In genomic region chr11:120467051-120467735, GRCm38 (mm10) we compare ENCODE assay signal across 8 mouse cellular contexts. TPM values are rescaled to one million over a fixed set of nuclear protein-coding genes. Genes with fewer than 3 reads are reported as not detected.
DNase-seq lines count a peak whose midpoint lies in the region; ATAC-seq and TF ChIP-seq lines count a peak whose summit lies in the region.

Gene Arl16, minus strand, starts transcription at chr11:120467607.

- H3K9me3 ChIP-seq in embryonic facial prominence, embryonic 13.5 days = no peaks in the 10 kb centered on the region
- no peaks in the 10 kb centered on the region for H3K9me3 ChIP-seq in limb, embryonic 12.5 days
- no peaks in the 10 kb centered on the region for H3K9me3 ChIP-seq in midbrain, embryonic 15.5 days

- H3K4me2 ChIP-seq in embryonic facial prominence, embryonic 13.5 days = peak within 1 kb of the TSS; percentile 93
- H3K4me2 ChIP-seq in limb, embryonic 12.5 days = peak within 1 kb of the TSS; percentile 78
- peak within 1 kb of the TSS; percentile 85 for H3K4me2 ChIP-seq in midbrain, embryonic 15.5 days

- WGBS in embryonic facial prominence, embryonic 13.5 days = under 1% methylated on average over 53 of the region's 54 CpGs
- under 1% methylated on average over 54 of the region's 54 CpGs for WGBS in kidney, adult 2 months
- under 1% methylated on average over 54 of the region's 54 CpGs for WGBS in limb, embryonic 12.5 days
- under 1% methylated on average over 54 of the region's 54 CpGs for WGBS in midbrain, embryonic 15.5 days
- WGBS in spleen, adult 2 months = under 1% methylated on average over 54 of the region's 54 CpGs

- peaks cover 61% of the 10 kb centered on the region for H3K36me3 ChIP-seq in embryonic facial prominence, embryonic 13.5 days
- H3K36me3 ChIP-seq in kidney, adult 2 months (ENCODE audit: control insufficient read depth, insufficient read depth, low read length) = no peaks in the 10 kb centered on the region; the same call in 1 of the 2 replicates
- peaks cover 69% of the 10 kb centered on the region for H3K36me3 ChIP-seq in limb, embryonic 12.5 days
- H3K36me3 ChIP-seq in midbrain, embryonic 15.5 days (replicated peaks) = peaks cover 32% of the 10 kb centered on the region
- H3K36me3 ChIP-seq in spleen, adult 2 months (ENCODE audit: control insufficient read depth, insufficient read depth, low read length) = peaks cover 16% of the 10 kb centered on the region

- peak; percentile 99 for ATAC-seq in embryonic facial prominence, embryonic 13.5 days (ENCODE audit: insufficient number of reproducible peaks, insufficient read depth, low FRiP score, low TSS enrichment, low read depth)
- peak; percentile 99 for ATAC-seq in limb, embryonic 12.5 days (ENCODE audit: insufficient number of reproducible peaks, insufficient read depth, low FRiP score, low TSS enrichment, low read depth)
- peak; percentile 100 for ATAC-seq in midbrain, embryonic 15.5 days (replicated peaks)

- H3K4me3 ChIP-seq in embryonic facial prominence, embryonic 13.5 days = peak within 1 kb of the TSS; percentile 98
- peak within 1 kb of the TSS; percentile 96 for H3K4me3 ChIP-seq in kidney, adult 2 months (ENCODE audit: insufficient read depth, low read depth, low read length)
- H3K4me3 ChIP-seq in limb, embryonic 12.5 days (replicated peaks) = peak within 1 kb of the TSS; percentile 93
- H3K4me3 ChIP-seq in midbrain, embryonic 15.5 days = peak within 1 kb of the TSS; percentile 78
- H3K4me3 ChIP-seq in spleen, adult 2 months (ENCODE audit: extremely low read depth, insufficient read depth, insufficient read length) = peak within 1 kb of the TSS; percentile 92

- no peak for TF ChIP-seq CTCF in kidney, adult 2 months (conservative IDR thresholded peaks at IDR 0.05; ENCODE audit: insufficient read depth, insufficient read length, low read depth, low read length)
- no peak for TF ChIP-seq CTCF in spleen, adult 2 months (IDR thresholded peaks at IDR 0.05; ENCODE audit: extremely low read depth, insufficient read depth, insufficient read length, insufficient replicate concordance)

- TF ChIP-seq POLR2A in kidney, adult 2 months (IDR thresholded peaks at IDR 0.05; ENCODE audit: low read depth, low read length) = peak; percentile 48
- TF ChIP-seq POLR2A in spleen, adult 2 months (IDR thresholded peaks at IDR 0.05; ENCODE audit: low read depth, low read length) = peak; percentile 91

- H3K9ac ChIP-seq in embryonic facial prominence, embryonic 13.5 days = peak within 1 kb of the TSS; percentile 95
- peak within 1 kb of the TSS; percentile 80 for H3K9ac ChIP-seq in limb, embryonic 12.5 days (replicated peaks)
- H3K9ac ChIP-seq in midbrain, embryonic 15.5 days = peak within 1 kb of the TSS; percentile 92

- no peaks in the 10 kb centered on the region for H3K27me3 ChIP-seq in embryonic facial prominence, embryonic 13.5 days
- no peaks in the 10 kb centered on the region for H3K27me3 ChIP-seq in kidney, adult 2 months (replicated peaks; ENCODE audit: control insufficient read depth, insufficient read depth, low read length)
- no peaks in the 10 kb centered on the region for H3K27me3 ChIP-seq in limb, embryonic 12.5 days
- no peaks in the 10 kb centered on the region for H3K27me3 ChIP-seq in midbrain, embryonic 15.5 days (replicated peaks)
- no peaks in the 10 kb centered on the region for H3K27me3 ChIP-seq in spleen, adult 2 months (ENCODE audit: control insufficient read depth, insufficient read depth, low read length)

- peak; percentile 98 for DNase-seq in 3134 (ENCODE audit: extremely low read depth, insufficient read length, low spot score)
- peak; percentile 95 to 96 for DNase-seq in adrenal gland, postnatal 36 days
- peak; percentile 94 to 97 for DNase-seq in heart, adult 18-20 months
- DNase-seq in kidney, adult 2 months = peak; percentile 97
- peak; percentile 93 to 95 for DNase-seq in spleen, adult 2 months (ENCODE audit: low read depth in 1 of 2, low spot score in 2 of 2)

- peaks cover 22% of the 10 kb centered on the region for H3K4me1 ChIP-seq in embryonic facial prominence, embryonic 13.5 days
- H3K4me1 ChIP-seq in kidney, adult 2 months (ENCODE audit: control insufficient read depth, insufficient read depth, low read length) = peaks cover 8% of the 10 kb centered on the region; the same call in 1 of the 2 replicates
- peaks cover 21% of the 10 kb centered on the region for H3K4me1 ChIP-seq in limb, embryonic 12.5 days (replicated peaks)
- peaks cover 35% of the 10 kb centered on the region for H3K4me1 ChIP-seq in midbrain, embryonic 15.5 days
- peaks cover 12% of the 10 kb centered on the region; the same call in 1 of the 2 replicates for H3K4me1 ChIP-seq in spleen, adult 2 months (ENCODE audit: control insufficient read depth, insufficient read depth, insufficient read length)

- peak within 1 kb of the TSS; percentile 74 for H3K27ac ChIP-seq in embryonic facial prominence, embryonic 13.5 days
- peak within 1 kb of the TSS; percentile 32; the same call in 1 of the 2 replicates for H3K27ac ChIP-seq in kidney, adult 2 months (ENCODE audit: insufficient read depth, low read depth, low read length)
- H3K27ac ChIP-seq in limb, embryonic 12.5 days = peak within 1 kb of the TSS; percentile 70
- peak within 1 kb of the TSS; percentile 88 for H3K27ac ChIP-seq in midbrain, embryonic 15.5 days
- H3K27ac ChIP-seq in spleen, adult 2 months (ENCODE audit: insufficient read depth, low read length) = peak within 1 kb of the TSS; percentile 49; the same call in 1 of the 2 replicates

RNA-seq across cellular contexts. Expression of gene Arl16, which starts in this region (rescaled TPM):
- total RNA-seq in adrenal gland, postnatal 36 days (2021) = 10 to 100 TPM; 18.4 to 22.3 TPM
- polyA plus RNA-seq in embryonic facial prominence, embryonic 13.5 days (2015; fragmentation: Nextera tagmentation; extraction: Ambion mirVana) = 59.6 and 63.6 TPM in 2 replicates
- 10 to 100 TPM; 10.1 to 12.0 TPM for total RNA-seq in heart, adult 18-20 months (2021)
- 21.1 and 23.8 TPM in 2 replicates for polyA plus RNA-seq in kidney, adult 2 months (2012; rRNA removed)
- polyA plus RNA-seq in limb, embryonic 12.5 days (2016; fragmentation: Nextera tagmentation; extraction: Ambion mirVana) = 58.5 and 58.9 TPM in 2 replicates
- 63.0 and 64.1 TPM in 2 replicates for polyA plus RNA-seq in midbrain, embryonic 15.5 days (2015; fragmentation: Nextera tagmentation; extraction: Ambion mirVana)
- 13.2 and 14.4 TPM in 2 replicates for polyA plus RNA-seq in spleen, adult 2 months (2012; rRNA removed)

Comparison
In these comparisons a context has a peak if more than half of its experiments do, and no peak if none do; other contexts are left out.
1. Peak in every context shown above with its lines: DNase-seq, ATAC-seq, H3K4me3 ChIP-seq and H3K27ac ChIP-seq.
2. H3K27ac ChIP-seq: peak in every context shown above with its lines; median percentile 88 in midbrain, embryonic 15.5 days; 74 in embryonic facial prominence, embryonic 13.5 days; 70 in limb, embryonic 12.5 days; 49 in spleen, adult 2 months; 32 in kidney, adult 2 months.